Mouse (Mus musculus): Measurements from ENCODE around the gene Tubb4a.
"Not testable (repeated sequence)": the region's sequence is repeated elsewhere in the genome, so short reads cannot be mapped to it uniquely, and the experiment has no call there.

The Tubb4a gene

DNA sequence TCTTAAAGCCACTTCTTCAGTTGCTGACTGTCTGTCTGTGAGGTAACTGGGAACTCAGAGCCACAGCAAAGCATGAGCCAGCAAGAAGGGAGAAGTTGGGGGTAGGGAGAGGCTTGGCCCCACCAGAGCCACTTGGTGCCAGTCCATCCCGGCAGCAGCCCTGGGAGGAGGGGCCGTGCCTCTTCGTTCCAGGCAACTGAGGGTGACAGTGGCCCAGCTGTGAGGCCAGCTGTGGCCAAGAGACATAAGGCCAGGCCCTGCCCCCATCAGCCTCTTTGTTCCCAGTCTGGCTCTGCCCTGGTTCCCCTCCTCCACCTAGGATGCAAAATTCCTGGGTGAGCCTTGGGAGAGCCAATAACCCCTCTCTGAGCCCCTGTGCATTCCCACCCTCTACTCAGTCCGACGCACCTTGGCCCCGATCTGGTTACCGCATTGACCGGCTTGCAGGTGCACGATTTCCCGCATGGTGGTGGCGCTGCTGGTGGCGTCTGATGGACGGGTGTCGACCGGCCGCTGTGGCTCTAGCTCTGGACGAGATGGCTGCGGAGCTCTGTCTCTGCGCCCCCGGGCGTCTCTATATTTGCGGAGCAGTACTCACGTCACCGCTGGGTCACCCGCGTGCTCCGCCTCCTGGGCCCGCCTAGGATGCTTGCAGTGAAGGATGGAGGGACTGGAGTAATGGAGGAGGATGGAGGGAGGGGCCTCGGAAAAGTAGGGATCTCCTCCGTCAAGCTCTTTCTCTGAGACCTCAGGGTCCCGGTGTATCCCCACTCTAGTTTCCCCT is at the start of gene Tubb4a:
Gene Tubb4a, minus strand, starts transcription at position 734 of the 784 bp plus-strand sequence.
- DNase-seq: peak; percentile 87

DNA sequence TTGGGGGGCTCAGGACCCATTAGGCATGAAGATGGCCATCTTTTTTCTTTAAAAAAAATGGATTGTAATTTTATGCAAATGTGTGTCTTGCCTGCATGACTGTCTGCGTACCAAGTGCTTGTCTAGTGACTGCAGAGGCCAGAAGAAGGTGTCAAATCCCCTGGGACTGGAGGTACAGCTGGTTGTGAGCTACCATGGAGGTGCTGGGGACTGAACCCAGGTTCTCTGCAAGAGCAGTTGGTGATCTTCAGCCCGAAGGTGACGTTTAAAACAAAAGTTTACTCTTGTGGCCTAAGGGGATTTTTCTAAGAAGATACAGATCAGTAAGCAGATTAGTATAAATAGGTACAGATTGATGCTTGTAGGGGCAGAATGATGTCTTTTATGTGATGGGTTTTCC is 48.1 kb upstream of the Tubb4a start:
- no peak for DNase-seq

DNA sequence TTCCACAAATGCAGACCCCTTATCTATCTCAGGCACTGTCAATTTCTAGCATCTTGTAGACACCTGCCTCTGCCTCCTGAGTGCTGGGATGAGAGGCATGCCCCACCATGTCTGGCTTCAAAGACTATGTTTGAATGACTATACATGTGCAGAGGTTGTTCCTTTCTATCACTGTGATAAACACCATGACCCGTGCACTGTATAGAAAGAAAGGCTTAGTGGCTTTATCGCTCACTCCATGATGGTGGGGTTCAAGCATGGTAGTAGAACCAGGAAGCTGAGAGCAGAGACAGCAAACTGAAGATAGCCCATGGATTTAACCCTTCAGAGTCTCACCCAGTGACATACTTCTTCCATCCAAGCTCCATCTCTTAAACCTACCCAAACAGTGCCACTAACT is 47.1 kb upstream of the Tubb4a start:
- DNase-seq: no peak

DNA sequence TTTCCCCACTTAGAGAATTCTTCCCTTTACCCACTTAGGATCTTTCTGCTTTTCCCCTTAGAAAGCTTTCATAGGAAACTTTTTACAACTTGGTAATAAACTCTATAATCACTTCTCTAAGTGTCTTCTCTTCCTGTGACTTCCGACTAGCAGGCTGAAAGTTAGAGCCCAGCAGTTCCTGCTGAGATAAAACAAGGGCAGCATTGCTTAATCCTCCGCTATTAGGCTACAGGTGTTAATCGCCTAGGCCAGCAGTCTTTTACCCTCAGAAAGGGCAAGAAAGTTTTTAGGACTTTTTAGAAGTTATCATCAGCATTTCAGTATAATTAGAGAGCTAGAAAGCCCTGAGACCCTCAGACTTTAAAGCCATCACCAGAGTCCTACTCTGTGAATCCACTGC is 46.4 kb upstream of the Tubb4a start:
- DNase-seq: not testable (repeated sequence)

DNA sequence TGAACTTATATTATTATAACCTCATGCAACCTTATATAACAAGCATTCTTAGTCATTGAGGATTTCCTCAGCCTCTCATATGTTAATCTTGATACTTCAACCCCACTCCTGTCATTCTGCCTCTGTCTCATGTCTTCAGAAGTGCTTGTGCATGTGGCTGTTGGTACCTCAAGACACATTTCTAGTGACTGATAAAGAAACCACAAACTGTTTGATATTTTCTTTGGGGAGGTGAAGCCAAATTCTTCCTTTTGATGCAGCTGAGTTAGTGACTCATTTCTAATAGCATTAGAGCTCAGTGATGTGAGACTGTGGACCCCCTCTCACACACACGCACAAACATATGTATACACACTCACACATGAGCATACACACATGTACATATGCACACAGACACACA is 44.2 kb upstream of the Tubb4a start:
- DNase-seq: no peak

DNA sequence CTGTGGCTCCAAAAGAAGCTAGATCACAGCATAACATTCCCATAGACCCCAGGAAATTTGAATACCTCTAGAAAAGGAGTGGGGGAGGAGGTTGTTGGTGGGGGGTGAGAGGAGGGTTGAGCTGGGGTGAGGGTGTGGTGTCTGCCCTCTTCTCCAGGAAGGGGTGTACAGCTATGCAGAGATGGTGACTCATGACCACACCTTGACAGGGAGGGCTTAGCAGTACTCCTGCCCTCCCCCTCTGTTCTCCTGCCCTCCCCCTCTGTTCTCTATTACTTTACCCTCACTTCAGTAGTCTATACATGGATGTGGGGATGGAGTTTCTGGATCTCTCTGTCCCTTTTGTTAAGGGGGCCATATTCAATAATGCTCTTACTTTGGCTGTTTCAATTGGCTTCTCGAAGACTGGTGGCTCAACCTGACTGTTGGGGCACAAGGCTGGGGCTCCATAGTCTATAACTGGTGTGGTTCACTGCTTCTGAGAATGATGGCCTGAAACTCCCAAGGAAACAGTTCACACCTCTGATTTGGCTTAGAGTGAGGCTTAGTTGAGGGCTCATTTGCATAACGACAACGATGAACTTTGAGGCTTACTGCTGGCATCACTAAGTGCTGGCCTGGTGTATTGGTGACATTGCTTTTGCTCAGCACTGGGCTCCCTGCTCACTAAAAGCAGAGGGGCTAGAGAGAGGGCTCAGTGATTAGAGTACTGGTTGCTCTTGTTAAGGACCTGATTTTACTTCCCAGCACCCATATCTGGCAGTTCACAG is 38.5 kb upstream of the Tubb4a start:
- DNase-seq: no peak

DNA sequence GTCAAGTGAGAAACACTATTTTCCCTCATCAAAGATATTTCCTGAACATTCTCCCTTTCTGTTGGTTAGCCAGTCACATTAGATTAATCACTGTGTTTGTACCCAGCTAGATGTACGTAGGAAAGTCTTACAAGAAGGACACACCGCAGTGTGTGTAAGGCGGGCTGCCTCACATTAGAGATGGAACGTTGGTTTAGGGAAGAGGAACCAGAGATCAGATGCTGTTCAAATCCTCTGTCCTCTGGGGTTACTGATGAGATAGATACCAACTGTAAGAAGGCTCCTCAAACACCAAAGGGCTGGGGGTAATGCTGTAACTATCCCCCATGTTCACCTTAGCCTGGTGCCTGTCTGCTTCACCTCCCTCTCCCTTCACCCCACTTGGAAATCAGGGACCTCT is 37.2 kb upstream of the Tubb4a start:
- no peak for DNase-seq

DNA sequence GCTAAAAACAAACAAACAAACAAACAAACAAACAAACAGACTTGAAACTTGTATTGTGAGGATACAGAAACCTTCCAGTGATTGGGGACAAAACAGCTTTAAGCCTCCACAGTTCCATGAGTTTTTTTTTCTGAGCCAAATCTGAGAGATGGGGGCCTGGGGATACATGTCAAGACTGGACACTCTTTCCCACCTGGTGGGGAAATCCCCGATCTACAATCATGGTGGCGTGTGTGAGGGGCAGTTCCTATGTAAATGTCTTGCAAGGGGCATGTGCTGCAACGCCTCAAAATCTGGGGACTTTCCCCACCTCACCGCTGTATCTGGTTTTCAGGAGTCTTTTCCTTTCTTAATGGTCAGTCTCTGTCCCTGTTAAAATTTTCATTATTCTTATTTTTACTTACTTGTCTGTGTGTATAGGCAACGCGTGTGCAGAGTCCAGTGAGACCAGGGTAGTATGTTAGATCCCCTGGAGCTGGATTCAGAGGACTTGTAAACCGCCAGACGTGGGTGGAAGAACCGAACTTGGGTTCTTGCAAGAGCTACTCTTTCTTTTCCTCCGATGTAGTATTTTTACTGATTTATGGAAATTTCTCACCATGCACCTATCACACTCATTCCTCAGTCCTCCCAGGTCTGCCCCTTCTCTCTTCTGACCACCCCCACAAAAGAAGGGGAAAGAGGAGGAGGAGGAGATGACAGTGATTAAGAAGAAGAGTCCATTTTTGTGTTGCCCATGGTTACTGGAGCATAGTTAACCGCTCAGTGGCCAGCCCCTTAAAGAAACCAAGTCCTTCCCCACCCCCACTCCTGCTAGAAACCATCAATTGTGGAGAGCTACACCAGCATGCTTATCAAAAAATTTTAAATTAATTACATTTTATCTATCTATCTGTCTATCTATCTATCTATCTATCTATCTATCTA is 35.9 kb upstream of the Tubb4a start:
- DNase-seq: no peak

DNA sequence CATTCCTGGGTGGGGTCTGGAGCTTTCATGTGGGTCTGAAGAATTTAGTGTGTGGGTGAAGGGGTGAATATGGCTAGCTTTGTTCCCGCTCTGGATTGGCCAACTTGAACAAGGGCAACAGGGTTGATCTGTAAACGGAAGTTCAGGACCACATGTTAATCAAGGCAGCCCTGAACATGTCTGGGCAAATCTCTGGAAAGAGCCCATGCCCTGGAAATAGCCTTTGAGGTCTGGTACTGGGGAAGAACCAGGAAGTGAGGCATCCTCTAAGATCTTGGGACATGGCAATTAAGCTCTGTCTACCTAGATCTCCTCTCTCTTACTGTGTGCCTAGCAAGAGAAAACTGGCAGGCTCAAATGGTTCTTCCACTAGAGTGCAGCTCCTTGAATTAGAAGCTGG is 34.3 kb upstream of the Tubb4a start:
- no peak for DNase-seq

DNA sequence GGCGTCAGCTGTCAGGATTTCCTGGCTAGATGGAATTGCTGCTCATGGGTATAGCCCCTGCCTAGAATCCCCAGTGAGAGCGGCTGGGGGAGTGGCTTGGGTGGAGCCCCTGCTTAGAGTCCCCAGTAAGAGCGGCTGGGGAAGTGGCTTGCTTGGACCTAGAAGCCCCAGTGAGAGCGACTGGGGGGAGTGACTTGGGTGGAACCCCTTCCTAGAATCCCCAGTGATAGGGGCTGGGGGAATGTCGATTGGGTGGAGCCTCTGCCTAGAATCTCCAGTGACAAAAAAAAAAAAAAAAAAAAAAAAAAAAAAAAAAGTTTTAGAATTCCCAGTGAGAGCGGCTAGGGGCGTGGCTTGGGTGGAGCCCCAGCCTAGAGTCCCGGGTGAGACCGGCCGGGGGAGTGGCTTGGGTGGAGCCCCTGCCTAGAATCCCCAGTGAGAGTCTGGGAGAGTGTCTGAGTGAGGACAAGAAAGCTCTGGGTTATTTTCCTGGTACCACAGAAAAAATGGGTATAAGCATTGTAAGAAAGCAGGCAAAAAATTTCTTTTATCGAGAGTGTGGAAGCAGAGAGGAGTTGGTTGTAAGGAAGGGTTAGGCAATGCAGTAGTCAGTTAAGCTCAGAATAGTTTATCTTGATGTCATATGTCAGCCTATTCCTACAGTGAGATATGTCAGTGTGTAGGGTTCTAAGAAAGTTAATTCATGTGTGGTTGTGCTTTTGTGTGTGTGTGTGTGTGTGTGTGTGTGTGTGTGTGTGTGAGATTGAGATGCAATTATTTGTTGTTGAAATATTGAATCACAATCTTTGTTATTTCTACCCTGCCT is 31.2 kb upstream of the Tubb4a start:
- peak; percentile 66 for DNase-seq

DNA sequence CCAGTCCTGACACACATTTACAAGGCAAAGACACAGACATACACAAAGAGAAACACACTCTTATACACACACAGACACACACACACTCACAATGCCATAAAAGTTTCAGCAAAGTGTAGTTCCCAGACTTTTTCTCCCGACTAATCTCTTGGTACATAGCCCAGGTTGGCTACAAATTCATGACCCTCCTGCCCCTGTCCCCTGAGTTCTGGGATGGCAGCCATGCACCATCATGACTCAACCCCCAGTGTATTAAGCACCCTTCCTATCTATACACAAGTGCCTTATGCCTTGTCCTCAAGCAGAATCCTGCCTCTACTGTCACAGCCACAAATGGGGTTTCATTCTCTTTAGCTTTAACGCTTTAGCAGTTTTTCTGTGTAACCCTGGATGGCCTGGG is 29.2 kb upstream of the Tubb4a start:
- no peak for DNase-seq

DNA sequence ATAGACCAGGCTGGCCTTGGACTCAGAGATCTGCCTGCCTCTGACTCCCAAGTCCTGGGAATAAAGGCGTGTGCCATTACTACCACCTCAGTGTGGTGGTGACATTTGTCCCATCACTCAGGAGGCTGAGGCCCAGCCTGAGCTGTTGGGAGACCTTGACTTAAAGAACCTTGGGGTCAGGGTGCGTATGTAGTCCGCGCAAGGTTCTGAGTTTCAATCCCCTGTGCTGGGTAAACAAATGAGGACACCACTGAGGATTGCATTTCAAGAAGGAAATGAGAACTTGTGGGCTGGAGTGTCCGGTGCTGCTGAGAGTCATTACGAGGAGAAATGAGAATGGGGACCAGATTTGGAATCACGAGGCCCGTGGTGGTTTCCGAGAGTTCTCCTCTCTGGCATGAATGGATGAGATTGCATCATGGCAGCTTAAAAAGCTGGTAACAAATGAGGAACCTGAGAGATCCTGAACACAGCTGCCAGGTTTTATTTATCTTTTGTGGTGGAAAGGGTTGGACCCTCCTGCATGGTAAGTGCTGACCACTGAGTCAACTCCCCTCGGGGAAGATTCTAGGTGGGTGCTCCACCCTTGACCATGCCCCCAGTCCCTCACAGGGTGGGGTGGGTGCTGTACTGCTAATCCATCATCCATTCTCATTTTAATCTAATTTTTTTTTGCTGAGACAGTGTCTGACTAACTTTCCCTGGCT is 25.3 kb upstream of the Tubb4a start:
- DNase-seq: no peak

DNA sequence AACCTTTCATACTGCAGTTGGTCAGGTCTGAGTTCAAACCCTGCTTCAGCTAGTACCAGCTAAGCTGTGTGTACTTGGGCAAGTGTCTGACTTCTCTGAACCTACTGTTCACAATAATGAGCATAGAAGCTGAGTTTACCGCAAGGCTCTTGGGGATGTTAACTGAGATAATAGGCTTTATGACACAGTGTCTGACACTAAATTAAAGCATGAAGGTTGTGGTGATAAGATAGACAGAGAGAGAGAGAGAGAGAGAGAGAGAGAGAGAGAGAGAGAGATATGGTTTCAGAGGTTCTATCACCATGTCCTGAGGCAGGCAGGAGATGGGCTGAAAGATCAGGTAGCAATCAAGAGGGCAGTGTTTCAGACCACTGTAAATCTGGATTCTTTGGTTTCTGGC is 22.4 kb upstream of the Tubb4a start:
- DNase-seq: no peak

DNA sequence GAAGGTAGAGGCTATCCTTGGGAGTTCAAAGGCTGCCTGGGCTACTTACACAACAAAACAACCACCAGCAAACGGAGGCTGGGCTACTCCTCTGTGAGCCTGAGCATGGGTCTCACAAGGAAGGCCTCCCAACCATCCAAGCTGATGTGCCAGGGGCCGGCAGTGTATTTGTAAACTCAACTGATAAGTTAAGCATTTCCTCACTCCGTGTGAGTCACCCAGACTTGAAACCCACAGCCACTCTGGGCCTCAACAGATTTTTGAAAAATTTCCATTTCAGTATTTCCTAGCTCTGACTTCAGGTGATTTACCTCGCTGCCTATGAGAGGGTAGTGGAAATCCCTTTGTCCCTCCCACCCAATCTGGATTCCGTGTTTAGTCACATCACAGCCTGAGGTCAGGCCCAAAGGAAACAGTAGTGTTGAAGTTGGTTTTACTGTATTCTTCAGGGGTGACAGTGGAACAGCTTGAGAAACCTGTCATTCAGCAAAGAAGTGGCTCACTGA is 21.1 kb upstream of the Tubb4a start:
- no peak for DNase-seq

DNA sequence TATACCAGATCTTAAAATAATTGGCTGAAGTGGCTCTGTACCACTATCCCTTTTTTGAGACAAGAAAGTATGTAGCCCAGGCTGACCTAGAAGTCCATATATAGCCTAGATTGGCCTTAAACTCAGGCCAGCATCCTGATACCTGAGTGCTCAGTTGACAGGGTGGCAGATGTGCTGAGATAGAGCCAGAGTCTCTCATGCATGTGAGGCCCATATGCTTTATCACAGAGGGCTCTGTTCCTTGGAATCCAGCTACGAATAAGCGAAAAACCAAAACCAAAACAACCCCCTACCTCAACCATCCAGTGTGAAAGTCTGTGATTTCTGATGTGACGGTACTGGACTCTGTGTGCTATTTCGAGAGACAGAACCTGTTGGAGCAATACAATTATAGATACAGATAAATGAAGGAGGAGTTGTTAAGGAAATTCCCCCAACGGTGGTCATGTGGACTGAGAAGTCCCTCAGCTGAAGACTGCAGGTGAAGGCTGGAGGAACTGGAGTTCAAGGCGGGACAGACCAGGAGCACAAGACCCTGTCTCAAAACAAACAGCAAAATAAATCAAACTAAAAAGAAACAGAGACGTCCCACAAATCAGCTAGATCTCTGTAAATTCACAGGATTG is 20.6 kb upstream of the Tubb4a start:
- no peak for DNase-seq

DNA sequence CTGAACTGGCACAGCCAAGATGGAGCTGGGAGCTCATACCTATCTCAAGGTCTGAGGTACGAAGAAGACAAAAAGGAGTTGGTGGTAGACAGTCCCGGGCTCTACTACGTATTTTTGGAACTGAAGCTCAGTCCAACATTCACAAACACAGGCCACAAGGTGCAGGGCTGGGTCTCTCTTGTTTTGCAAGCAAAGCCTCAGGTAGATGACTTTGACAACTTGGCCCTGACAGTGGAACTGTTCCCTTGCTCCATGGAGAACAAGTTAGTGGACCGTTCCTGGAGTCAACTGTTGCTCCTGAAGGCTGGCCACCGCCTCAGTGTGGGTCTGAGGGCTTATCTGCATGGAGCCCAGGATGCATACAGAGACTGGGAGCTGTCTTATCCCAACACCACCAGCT is 19.5 kb upstream of the Tubb4a start:
- DNase-seq: no peak

DNA sequence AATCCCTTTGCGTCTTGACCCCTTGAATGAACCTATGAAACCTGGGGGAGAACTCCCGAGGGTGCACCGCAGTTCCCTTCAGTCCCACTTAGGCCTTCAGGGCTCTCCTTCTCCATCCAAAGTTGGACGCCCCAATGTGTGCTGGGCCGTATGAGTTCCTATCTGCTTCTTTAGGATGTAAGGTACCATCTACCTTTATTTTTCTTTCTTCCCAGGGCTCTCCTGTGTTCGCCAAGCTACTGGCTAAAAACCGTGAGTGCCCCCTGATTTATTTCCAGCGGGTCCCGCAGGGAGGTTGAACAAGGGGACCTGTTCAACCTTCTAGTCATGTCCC is 18.4 kb upstream of the Tubb4a start:
- no peak for DNase-seq

DNA sequence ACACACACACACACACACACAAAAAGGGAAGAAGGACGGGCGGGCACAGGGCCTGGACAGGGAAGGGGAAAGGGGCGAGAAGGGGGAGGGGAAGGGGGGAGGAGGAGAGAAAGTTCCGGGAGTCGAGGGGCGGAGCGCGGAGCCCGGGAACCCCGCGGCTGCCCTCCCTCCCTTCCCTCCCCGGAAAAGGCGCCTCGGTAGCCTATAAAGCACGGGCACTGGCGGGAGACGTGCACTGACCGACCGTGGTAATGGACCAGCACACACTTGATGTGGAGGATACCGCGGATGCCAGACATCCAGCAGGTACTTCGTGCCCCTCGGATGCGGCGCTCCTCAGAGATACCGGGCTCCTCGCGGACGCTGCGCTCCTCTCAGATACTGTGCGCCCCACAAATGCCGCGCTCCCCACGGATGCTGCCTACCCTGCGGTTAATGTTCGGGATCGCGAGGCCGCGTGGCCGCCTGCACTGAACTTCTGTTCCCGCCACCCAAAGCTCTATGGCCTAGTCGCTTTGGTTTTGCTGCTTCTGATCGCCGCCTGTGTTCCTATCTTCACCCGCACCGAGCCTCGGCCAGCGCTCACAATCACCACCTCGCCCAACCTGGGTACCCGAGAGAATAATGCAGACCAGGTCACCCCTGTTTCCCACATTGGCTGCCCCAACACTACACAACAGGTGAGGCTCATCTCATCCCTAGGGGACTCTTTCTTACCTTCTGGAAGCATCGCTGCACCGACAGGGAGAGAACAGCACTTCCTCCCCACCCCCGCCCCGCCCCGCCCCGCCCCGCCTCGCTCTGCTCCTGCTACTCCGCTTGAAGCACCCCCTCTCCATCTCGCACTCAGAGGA is 17.8 kb upstream of the Tubb4a start, which contains the start of gene Tnfsf9:
Gene Tnfsf9, plus strand, starts transcription at position 145 of the 854 bp plus-strand sequence.
- peak; percentile 84 for DNase-seq

DNA sequence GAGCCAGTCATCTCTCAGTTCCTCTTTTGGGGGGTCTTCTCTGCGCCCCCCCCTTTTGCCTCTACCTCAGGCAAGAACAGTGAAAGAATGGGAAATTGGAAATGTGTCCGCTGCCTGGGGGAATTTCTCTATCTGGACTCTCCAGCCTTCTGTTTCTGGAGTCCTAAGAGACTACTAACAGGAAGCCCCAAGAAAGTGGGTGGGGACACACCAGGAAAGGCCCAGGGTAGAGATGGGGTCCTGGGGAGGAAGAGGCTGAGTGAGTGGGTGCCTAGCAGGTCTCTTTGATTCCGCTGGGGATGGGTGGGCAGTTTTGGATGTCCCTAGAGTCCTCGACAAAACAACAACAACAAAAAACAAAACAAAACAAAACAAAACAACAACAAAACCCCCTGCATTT is 16.9 kb upstream of the Tubb4a start:
- no peak for DNase-seq

DNA sequence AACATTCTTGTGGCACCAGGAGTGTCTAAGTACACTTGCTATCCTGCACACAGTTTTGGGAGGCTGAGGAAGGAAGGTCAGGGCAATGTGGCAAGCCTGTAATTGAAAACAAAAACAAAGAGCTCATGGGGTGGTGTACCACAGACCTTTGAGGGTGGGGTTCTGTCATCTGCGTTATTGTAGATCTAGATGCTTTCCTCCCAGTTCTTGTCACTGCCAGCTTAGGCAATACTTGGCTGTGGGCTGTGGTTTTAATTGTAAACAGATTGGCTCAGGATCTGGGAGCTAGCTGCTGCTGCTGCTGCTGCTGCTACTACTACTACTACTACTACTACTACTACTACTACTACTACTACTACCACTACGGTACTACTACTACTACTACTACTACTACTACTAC is 14.7 kb upstream of the Tubb4a start:
- no peak for DNase-seq
